Mouse (Mus musculus) hindbrain, embryonic 10.5 days (tissue): ENCODE results near the gene Gm42688. TPM values are rescaled to one million over a fixed set of nuclear protein-coding genes. Genes with fewer than 3 reads are reported as not detected.

ENCODE experiments used
- DNase-seq: peaks from one replicate; pipeline ENCODE4 v3.0.0-alpha.2; 2017; ENCODE audit warnings: low spot score
- H3K27ac ChIP-seq: fragments of 300-500 bp; sonication (generic); 2 replicates; pipeline ENCODE4 v1.5.1; 2016; ENCODE audit warnings: mild to moderate bottlenecking, moderate library complexity
- H3K27me3 ChIP-seq: fragments of 300-500 bp; sonication (generic); 2 replicates; pipeline ENCODE4 v1.6.1; 2016; ENCODE audit warnings: mild to moderate bottlenecking; ENCODE audit not compliant: poor library complexity, insufficient read depth, severe bottlenecking
- H3K36me3 ChIP-seq: fragments of 300-500 bp; sonication (generic); 2 replicates; pipeline ENCODE4 v1.6.1; 2016; ENCODE audit warnings: mild to moderate bottlenecking, moderate library complexity
- H3K4me1 ChIP-seq: fragments of 300-500 bp; sonication (generic); replicated peaks from 2 replicates; pipeline ENCODE4 v1.6.1; 2016; ENCODE audit warnings: mild to moderate bottlenecking
- H3K4me3 ChIP-seq: fragments of 300-500 bp; sonication (generic); 2 replicates; pipeline ENCODE4 v1.5.1; 2016; ENCODE audit warnings: mild to moderate bottlenecking, moderate library complexity
- H3K9me3 ChIP-seq: fragments of 300-500 bp; sonication (generic); 2 replicates; pipeline ENCODE4 v1.6.1; 2016; ENCODE audit warnings: mild to moderate bottlenecking, moderate library complexity
- WGBS: fragments of 180-500 bp; shearing (Covaris S2); methylation state at CpG from one replicate; pipeline ENCODE4 v1.1.7; 2016; 5-methylcytosine and 5-hydroxymethylcytosine counted together
- polyA plus RNA-seq: library from polyadenylated mRNA; unstranded; fragments of >200 nt; fragmentation: Nextera tagmentation; extraction: Ambion mirVana; gene quantifications from 2 replicates; pipeline ENCODE4 v1.2.1, GENCODE M21; 2016

Gene Gm42688
- polyA plus RNA-seq, 1 experiment from 2014 or later = 3.2 TPM

DNA sequence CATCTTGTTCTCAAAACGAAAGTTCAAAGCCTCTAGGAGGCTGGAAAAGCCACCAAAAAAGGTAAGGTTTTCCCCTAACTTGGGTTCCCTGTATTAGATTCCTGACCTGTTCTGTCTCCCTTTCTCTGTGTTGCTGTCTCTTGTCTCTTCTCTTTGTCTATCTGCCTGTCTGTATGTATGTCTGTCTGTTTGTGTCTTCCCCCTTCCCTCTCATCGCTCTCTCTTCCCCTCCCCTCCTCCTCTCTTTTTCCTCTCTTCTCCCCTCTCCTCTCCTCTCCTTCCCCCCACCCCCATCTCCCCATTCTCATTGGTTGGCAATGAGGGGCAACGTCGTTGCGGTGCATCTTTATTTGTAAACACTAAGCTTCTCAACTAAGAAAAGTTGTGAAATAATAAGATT is 23.9 kb downstream of the Gm42688 start, which contains the start of gene Ino80b:
Gene Ino80b, minus strand, starts transcription at position 101 of the 400 bp plus-strand sequence.
- Histone ChIP-seq H3K4me1 (peaks cover 39% of the 10 kb centered on the region), H3K9me3 (no peaks in the 10 kb centered on the region), H3K27ac (peak within 1 kb of the TSS; percentile 93), H3K36me3 (peaks cover 4% of the 10 kb centered on the region; the same call in 1 of the 2 replicates), H3K4me3 (peak within 1 kb of the TSS; percentile 84), H3K27me3 (no peaks in the 10 kb centered on the region)
- WGBS = 27% methylated on average over 5 of the region's 5 CpGs
- DNase-seq = no peak

DNA sequence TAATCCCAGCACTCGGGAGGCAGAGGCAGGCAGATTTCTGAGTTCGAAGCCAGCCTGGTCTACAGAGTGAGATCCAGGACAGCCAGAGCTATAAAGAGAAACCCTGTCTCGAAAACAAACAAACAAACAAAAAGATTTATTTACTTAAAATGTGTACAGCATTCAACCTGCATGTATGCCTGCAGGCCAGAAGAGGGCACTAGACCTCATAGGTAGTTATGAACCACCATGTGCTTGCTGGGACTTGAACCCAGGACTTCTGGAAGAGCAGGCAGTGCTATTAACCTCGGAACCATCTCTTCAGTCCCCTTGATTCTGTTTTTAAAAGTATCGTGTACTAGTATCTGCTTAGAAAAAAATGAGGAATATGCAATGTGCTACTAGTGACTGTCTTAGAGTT is 26.0 kb downstream of the Gm42688 start:
- Histone ChIP-seq H3K9me3 (no peaks in the 10 kb centered on the region), H3K36me3 (peaks cover 4% of the 10 kb centered on the region; the same call in 1 of the 2 replicates), H3K4me3 (no peak overlapping the region), H3K27ac (no peak overlapping the region), H3K27me3 (no peaks in the 10 kb centered on the region), H3K4me1 (peaks cover 27% of the 10 kb centered on the region)
- no peak for DNase-seq
- WGBS = 96% methylated on average over 5 of the region's 5 CpGs

DNA sequence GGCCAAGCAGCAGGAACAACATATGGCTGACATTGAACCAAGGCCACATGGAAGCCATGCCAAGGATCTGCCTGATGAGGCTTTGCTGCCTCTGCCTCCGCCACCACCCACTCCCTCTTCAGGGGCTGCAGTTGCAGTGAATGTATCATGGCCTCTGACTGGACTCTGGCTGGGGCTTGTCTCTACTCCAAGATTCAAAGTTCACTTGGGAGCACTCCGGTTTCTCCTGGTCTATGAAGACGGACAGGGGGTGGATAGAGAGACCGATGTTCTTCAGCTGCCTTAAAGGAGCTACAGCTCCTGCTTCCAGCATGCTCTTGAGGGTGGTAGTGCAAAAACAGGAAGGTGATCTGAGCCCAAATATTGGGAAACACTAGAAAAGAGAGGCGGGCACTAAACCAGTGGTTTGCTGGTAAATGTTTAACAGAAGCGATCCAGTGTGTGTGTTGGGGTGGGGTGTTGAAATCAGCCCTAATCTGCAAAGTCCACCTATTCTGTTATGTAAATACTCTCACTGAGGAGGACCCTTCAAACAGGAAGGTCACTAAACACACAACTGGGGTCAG is 30.1 kb downstream of the Gm42688 start:
- 0 out of 2 replicates have a peak overlapping the region, but pooled peaks have one; percentile 8 for H3K27ac ChIP-seq
- H3K36me3 ChIP-seq = no peaks in the 10 kb centered on the region
- no peak overlapping the region for H3K4me3 ChIP-seq
- peaks cover 15% of the 10 kb centered on the region for H3K27me3 ChIP-seq
- DNase-seq = no peak
- H3K4me1 ChIP-seq = peaks cover 26% of the 10 kb centered on the region
- 80% methylated on average over 6 of the region's 6 CpGs for WGBS
- no peaks in the 10 kb centered on the region for H3K9me3 ChIP-seq

DNA sequence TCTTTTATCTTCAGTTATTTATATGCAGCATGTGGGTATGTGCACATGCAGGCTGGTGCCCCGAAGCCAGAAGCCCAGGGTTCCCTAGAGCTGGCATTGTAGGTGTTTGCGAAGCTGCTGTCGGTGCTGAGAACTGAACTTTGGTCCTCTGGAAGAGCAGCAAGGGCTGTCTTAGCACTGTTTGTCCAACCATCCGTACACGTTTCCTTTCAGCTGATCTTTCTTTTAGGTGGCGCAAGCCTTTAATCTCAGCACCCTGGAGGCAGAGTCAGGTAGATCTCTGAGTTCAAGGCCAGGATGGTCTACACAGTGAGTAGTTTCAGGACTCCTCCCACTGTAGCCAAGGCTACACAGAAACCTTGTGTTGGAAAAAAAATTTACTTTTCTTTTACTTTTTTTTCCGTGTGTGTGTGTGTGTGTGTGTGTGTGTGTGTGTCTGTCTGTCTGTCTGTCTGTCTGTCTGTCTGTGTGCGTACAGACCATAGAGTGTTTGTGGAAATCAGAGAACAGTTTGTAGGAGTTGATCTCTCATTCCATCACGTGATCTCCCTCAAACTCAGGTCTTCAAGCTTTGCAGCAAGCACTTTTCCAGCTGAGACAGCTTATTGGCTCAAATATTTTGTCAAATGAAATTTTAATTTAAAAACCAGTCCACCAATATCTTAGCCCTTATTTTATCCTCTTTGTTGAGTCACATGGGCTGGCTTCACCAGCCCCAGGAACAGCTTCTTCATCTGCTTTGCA is 30.9 kb downstream of the Gm42688 start:
- 89% methylated on average over 9 of the region's 9 CpGs for WGBS
- DNase-seq = no peak

DNA sequence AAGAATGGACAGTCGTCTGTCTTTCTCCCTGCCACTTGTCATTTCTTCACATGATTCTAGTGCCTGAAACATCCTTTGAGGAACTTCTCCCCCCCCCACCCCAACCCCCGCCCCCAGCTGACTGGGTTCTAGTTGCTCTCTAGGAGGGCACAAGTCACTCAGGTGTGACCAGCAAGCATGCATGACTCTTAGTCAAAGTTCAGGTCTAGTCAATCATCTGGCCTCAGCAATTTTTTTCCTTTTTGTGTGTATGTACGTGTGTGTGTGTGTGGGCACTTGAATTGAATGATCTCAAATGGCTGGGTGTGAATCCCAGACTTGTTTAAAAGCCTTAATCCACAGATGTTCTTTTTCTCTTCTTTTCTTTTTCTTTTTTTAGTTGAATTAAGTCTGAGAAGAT is 32.8 kb downstream of the Gm42688 start:
- WGBS = 71% methylated on average over 3 of the region's 3 CpGs
- Histone ChIP-seq H3K36me3 (0 out of 2 replicates have a peak, but pooled peaks cover 1% of the 10 kb centered on the region), H3K4me1 (peaks cover 52% of the 10 kb centered on the region), H3K27me3 (peaks cover 15% of the 10 kb centered on the region), H3K9me3 (no peaks in the 10 kb centered on the region), H3K4me3 (no peak overlapping the region), H3K27ac (no peak overlapping the region)
- DNase-seq = no peak

More for the DNA sequence above, 30.9 kb downstream of the Gm42688 start:
- Histone ChIP-seq H3K27me3 (peaks cover 15% of the 10 kb centered on the region), H3K9me3 (no peaks in the 10 kb centered on the region), H3K36me3 (no peaks in the 10 kb centered on the region), H3K4me3 (no peak overlapping the region), H3K4me1 (peaks cover 34% of the 10 kb centered on the region), H3K27ac (no peak overlapping the region)

DNA sequence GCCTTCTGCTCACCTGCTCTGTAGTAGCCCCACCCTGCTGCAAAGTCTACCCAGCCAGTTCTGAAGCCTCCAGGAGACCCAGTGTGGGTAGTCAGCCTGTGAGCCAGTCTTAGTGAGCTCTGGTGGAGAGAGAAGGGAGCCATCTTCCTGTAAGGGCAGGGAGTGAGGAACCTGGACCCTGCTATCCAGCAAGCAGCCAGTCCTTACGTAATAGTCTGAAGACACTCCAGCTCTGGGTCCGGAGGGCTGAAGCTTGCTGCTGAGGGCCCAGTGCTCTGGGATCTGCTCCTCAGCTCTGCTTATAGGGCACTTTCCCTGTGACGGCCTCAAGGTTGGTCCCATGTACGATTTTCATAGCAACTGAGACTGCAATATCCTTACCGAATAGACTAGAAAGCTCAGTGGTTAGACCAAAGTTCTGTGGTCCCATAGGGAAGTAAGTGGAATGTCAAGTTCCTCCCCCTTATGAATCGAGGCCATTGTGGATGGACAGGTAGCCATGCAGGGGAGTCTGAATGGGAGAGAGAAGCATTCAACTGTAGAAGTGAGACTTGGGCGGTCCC is 33.6 kb downstream of the Gm42688 start, which contains the start of gene Rtkn:
Gene Rtkn, plus strand, starts transcription at position 513 of the 563 bp plus-strand sequence.
- H3K4me3 ChIP-seq = peak within 1 kb of the TSS; percentile 84
- peaks cover 60% of the 10 kb centered on the region for H3K4me1 ChIP-seq
- DNase-seq = no peak
- H3K27me3 ChIP-seq = peaks cover 15% of the 10 kb centered on the region
- H3K27ac ChIP-seq = peak within 1 kb of the TSS; percentile 100
- peaks cover 10% of the 10 kb centered on the region; the same call in 1 of the 2 replicates for H3K36me3 ChIP-seq
- WGBS = 53% methylated on average over 7 of the region's 7 CpGs
- H3K9me3 ChIP-seq = no peaks in the 10 kb centered on the region

DNA sequence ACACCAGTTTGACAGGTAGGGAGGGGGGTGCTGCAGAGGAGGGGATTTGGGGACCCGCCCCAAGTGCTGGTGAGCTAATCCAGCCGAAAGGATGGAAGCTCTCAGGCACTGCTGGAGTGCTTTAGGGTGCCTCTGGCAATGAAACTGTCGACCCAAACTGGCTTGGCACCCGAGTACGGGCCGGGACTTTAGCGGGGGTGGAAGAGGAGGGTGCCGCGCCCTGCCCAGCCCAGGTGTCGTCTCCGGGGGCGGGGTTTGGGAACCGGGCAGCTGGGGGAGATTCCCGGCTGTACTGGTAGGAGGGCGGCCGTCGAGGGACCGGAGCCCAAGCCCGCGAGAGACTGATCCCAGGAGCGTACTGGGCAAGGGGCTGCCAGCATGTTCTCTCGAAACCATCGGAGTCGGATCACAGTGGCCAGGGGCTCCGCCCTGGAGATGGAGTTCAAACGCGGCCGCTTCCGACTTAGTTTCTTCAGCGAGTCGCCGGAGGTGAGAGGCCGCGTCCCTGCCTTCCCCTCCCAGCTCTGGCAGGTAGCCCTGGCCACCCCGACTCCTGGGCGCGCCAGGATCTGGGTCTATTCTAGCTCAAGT is 34.2 kb downstream of the Gm42688 start:
- 2% methylated on average over 37 of the region's 37 CpGs for WGBS
- Histone ChIP-seq H3K4me3 (peak overlapping the region; percentile 84), H3K9me3 (no peaks in the 10 kb centered on the region), H3K27ac (peak overlapping the region; percentile 100), H3K27me3 (peaks cover 15% of the 10 kb centered on the region), H3K4me1 (peaks cover 63% of the 10 kb centered on the region), H3K36me3 (peaks cover 11% of the 10 kb centered on the region; the same call in 1 of the 2 replicates)
- peak; percentile 49 for DNase-seq

DNA sequence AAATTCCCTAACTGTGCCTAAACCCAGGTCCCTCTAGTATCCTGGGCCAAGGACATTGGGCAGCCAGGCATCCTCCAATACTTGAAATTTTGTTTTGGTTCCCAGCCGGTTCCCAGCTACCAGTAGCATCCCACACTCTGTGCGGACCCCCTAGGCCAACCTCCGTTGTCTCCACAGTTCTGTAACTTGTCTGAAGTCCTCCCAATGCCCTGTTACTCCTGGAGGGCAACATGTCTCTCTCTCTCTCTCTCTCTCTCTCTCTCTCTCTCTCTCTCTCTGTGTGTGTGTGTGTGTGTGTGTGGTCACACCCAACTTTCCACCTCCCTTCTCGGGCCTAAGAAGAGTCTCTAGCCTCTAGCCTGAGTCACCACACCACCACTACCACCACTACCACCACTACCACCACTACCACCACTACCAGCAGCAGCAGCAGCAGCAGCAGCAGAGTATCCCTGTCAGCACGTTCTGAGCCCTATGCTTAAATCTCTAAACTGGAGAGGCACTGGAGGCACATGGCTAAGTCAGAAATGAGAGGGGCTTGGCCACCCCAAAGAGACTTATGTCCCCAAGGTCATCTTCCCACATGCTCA is 35.0 kb downstream of the Gm42688 start:
- Histone ChIP-seq H3K4me3 (peak overlapping the region; percentile 84), H3K4me1 (peaks cover 71% of the 10 kb centered on the region), H3K9me3 (no peaks in the 10 kb centered on the region), H3K36me3 (peaks cover 11% of the 10 kb centered on the region; the same call in 1 of the 2 replicates), H3K27me3 (peaks cover 18% of the 10 kb centered on the region), H3K27ac (peak overlapping the region; percentile 100)
- no peak for DNase-seq
- 5% methylated on average over 5 of the region's 5 CpGs for WGBS

DNA sequence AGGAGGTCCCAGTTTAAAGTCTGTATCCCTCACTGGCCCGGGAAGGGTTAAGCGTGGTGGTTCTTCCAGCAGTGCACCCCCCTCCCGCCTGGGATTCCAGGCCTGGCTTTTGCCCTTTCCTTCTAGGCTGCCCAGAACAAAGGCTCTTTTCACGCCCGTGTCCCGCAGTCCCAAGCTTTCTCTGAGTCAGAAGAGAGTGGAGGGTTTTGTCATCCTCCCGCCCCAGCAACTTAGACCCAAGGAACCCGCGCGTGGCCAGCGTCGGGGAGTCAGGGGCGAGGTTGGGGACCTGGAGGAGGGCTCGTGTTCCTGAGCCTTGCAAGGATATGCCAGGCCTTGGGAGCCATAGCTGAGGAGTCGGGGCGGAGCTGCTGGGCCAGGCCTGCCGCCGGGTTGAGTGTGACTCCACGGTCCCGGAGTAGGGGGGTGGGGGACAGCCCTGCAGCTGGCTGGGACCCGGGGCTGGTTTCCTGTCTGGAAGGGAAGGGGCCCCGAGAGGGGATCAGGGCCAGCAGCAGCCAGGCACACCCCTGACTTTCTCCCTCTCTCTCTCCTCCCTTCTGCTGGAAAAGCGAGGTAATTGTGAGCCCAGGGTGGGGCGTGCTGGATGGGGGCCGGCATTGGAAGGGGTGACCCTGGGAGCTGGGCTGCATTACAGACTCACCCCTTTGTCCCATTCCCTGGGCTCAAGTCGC is 35.6 kb downstream of the Gm42688 start:
- peak; percentile 92 for DNase-seq
- Histone ChIP-seq H3K4me3 (peak overlapping the region; percentile 84), H3K4me1 (peaks cover 77% of the 10 kb centered on the region), H3K27me3 (peaks cover 25% of the 10 kb centered on the region), H3K9me3 (no peaks in the 10 kb centered on the region), H3K36me3 (peaks cover 11% of the 10 kb centered on the region; the same call in 1 of the 2 replicates), H3K27ac (peak overlapping the region; percentile 100)
- WGBS = under 1% methylated on average over 26 of the region's 26 CpGs

DNA sequence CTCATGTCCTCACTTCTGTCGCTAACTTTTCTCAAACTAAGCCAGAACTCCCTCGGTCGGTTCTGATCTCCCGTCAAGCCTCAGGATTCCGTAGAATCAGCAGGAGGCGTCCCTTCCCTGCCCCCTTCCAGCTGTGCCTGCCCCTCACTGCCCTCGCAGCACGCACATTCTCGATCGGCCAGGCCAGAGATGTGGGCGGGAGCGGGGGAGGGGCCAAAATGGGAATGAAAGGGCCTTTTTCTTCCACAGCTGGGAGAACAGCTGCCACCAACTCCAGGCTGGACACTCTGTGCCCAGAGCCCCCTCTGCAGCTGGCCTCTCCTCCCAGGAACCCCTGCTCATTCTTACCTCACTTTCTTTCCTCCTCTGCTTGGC is 36.1 kb downstream of the Gm42688 start:
- Histone ChIP-seq H3K4me3 (peak overlapping the region; percentile 84), H3K4me1 (peaks cover 82% of the 10 kb centered on the region), H3K9me3 (no peaks in the 10 kb centered on the region), H3K36me3 (peaks cover 11% of the 10 kb centered on the region; the same call in 1 of the 2 replicates), H3K27ac (peak overlapping the region; percentile 100), H3K27me3 (peaks cover 28% of the 10 kb centered on the region)
- WGBS = under 1% methylated on average over 12 of the region's 12 CpGs
- DNase-seq = peak; percentile 93

DNA sequence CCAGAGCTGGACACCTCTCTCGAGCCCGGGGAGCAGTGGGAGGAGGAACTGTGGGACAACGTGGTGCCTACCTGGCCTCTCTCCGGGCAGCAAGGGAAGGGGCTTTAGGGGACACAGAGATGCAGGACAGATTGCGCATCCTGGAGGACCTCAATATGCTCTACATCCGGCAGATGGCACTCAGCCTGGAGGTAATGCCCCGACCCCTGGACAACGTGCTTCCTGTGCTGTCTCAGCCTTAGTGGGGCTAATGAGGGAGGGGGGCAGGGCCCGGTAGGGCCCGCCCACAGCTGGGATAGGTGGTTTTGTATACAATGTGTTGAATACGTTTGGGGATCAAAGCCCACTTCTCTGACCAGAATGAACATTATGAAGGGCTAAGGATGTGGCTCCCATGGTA is 36.6 kb downstream of the Gm42688 start:
- peaks cover 28% of the 10 kb centered on the region for H3K27me3 ChIP-seq
- H3K9me3 ChIP-seq = no peaks in the 10 kb centered on the region
- H3K4me3 ChIP-seq = peak overlapping the region; percentile 84
- H3K27ac ChIP-seq = peak overlapping the region; percentile 100
- peak; percentile 76 for DNase-seq
- whole genome bisulfite sequencing = under 1% methylated on average over 11 of the region's 11 CpGs
- H3K36me3 ChIP-seq = peaks cover 11% of the 10 kb centered on the region; the same call in 1 of the 2 replicates
- peaks cover 87% of the 10 kb centered on the region for H3K4me1 ChIP-seq

DNA sequence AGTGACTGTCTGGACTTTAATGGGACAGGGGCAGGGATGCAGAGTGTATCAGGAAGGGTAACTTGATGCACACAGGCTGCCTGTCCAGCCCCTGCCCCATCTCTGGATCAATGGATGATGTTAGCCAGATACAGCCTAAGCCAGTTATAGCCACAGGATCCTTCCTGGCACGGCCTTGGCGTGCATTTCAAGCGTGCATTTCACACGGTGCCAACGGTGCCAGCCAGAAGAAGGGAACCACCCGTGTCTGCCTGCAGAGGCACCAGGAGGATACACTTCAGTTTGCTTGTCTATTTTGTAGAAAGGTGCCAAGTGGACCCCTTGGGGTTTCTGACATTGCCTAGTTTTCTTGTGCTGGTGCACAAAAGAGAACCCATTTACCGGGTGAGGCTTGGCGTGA is 38.6 kb downstream of the Gm42688 start:
- WGBS = 95% methylated on average over 8 of the region's 8 CpGs
- no peak overlapping the region for H3K4me3 ChIP-seq
- no peaks in the 10 kb centered on the region for H3K9me3 ChIP-seq
- peaks cover 23% of the 10 kb centered on the region for H3K27me3 ChIP-seq
- peaks cover 79% of the 10 kb centered on the region for H3K4me1 ChIP-seq
- peaks cover 11% of the 10 kb centered on the region; the same call in 1 of the 2 replicates for H3K36me3 ChIP-seq
- no peak for DNase-seq
- H3K27ac ChIP-seq = no peak overlapping the region
